Mouse (Mus musculus) heart, embryonic 10.5 days (tissue): Measurements from ENCODE around the gene Psmb2. TPM values are rescaled to one million over a fixed set of nuclear protein-coding genes. Genes with fewer than 3 reads are reported as not detected.
A peak's percentile ranks its signal among the peaks of the same experiment; 100 is the strongest.

Experiments used
- DNase-seq: peaks from one replicate; pipeline ENCODE4 v3.0.0-alpha.2; 2017; ENCODE audit warnings: low spot score
- H3K27ac ChIP-seq: fragments of 300-500 bp; sonication (generic); 2 replicates; pipeline ENCODE4 v1.5.1; 2016; ENCODE audit warnings: mild to moderate bottlenecking
- H3K27me3 ChIP-seq: fragments of 300-500 bp; sonication (generic); 2 replicates; pipeline ENCODE4 v1.6.1; 2016; ENCODE audit warnings: mild to moderate bottlenecking; ENCODE audit not compliant: poor library complexity, insufficient read depth, severe bottlenecking
- H3K36me3 ChIP-seq: fragments of 300-500 bp; sonication (generic); 2 replicates; pipeline ENCODE4 v1.6.1; 2016; ENCODE audit warnings: mild to moderate bottlenecking, moderate library complexity
- H3K4me1 ChIP-seq: fragments of 300-500 bp; sonication (generic); 2 replicates; pipeline ENCODE4 v1.6.1; 2016; ENCODE audit warnings: mild to moderate bottlenecking
- H3K4me3 ChIP-seq: fragments of 300-500 bp; sonication (generic); 2 replicates; pipeline ENCODE4 v1.5.1; 2016; ENCODE audit warnings: mild to moderate bottlenecking, moderate library complexity
- H3K9me3 ChIP-seq: fragments of 300-500 bp; sonication (generic); 2 replicates; pipeline ENCODE4 v1.6.1; 2016; ENCODE audit warnings: mild to moderate bottlenecking, moderate library complexity
- WGBS: fragments of 180-500 bp; shearing (Covaris S2); methylation state at CpG from one replicate; pipeline ENCODE4 v1.1.7; 2016; 5-methylcytosine and 5-hydroxymethylcytosine counted together
- polyA plus RNA-seq: library from polyadenylated mRNA; unstranded; fragments of >200 nt; fragmentation: Nextera tagmentation; extraction: Ambion mirVana; gene quantifications from 2 replicates; pipeline ENCODE4 v1.2.1, GENCODE M21; 2016

Gene Psmb2
- polyA plus RNA-seq, 1 experiment from 2014 or later = 538 TPM

- Histone ChIP-seq H3K27me3 (no peaks in the 10 kb centered on the region), H3K4me3 (no peak overlapping the region), H3K4me1 (no peaks in the 10 kb centered on the region), H3K36me3 (no peaks in the 10 kb centered on the region), H3K27ac (no peak overlapping the region), H3K9me3 (no peaks in the 10 kb centered on the region)
- no peak for DNase-seq
- WGBS = 74% methylated on average over 7 of the region's 7 CpGs
These were observed 16.2 kb upstream of the Psmb2 start for GRCm38 (mm10) chr4:126661249-126661648.

- Histone ChIP-seq H3K9me3 (no peaks in the 10 kb centered on the region), H3K4me3 (no peak overlapping the region), H3K27me3 (no peaks in the 10 kb centered on the region), H3K27ac (no peak overlapping the region), H3K4me1 (no peaks in the 10 kb centered on the region), H3K36me3 (no peaks in the 10 kb centered on the region)
- no peak for DNase-seq
- WGBS = 86% methylated on average over 2 of the region's 2 CpGs
These were observed 10.4 kb upstream of the Psmb2 start for GRCm38 (mm10) chr4:126667075-126667474.

- H3K27ac ChIP-seq = no peak overlapping the region
- peaks cover 3% of the 10 kb centered on the region; the same call in 1 of the 2 replicates for H3K4me1 ChIP-seq
- no peaks in the 10 kb centered on the region for H3K27me3 ChIP-seq
- H3K36me3 ChIP-seq = peaks cover 34% of the 10 kb centered on the region
- WGBS = 68% methylated on average over 5 of the region's 5 CpGs
- DNase-seq = no peak
- no peaks in the 10 kb centered on the region for H3K9me3 ChIP-seq
- no peak overlapping the region for H3K4me3 ChIP-seq
These were observed 4.9 kb downstream of the Psmb2 start for GRCm38 (mm10) chr4:126682298-126682697.

- no peak for DNase-seq
- Histone ChIP-seq H3K36me3 (peaks cover 42% of the 10 kb centered on the region), H3K4me1 (peaks cover 3% of the 10 kb centered on the region; the same call in 1 of the 2 replicates), H3K27me3 (no peaks in the 10 kb centered on the region), H3K27ac (no peak overlapping the region), H3K9me3 (no peaks in the 10 kb centered on the region), H3K4me3 (no peak overlapping the region)
- WGBS = 86% methylated on average over 3 of the region's 3 CpGs
These were observed 5.7 kb downstream of the Psmb2 start for GRCm38 (mm10) chr4:126683084-126683483.

- no peaks in the 10 kb centered on the region for H3K27me3 ChIP-seq
- H3K36me3 ChIP-seq = peaks cover 65% of the 10 kb centered on the region
- H3K9me3 ChIP-seq = no peaks in the 10 kb centered on the region
- H3K27ac ChIP-seq = no peak overlapping the region
- DNase-seq = no peak
- 90% methylated on average over 2 of the region's 2 CpGs for WGBS
- no peak overlapping the region for H3K4me3 ChIP-seq
- H3K4me1 ChIP-seq = no peaks in the 10 kb centered on the region
These were observed 12.0 kb downstream of the Psmb2 start for GRCm38 (mm10) chr4:126689457-126689856.

- no peak for DNase-seq
- Histone ChIP-seq H3K27ac (no peak overlapping the region), H3K4me3 (no peak overlapping the region), H3K4me1 (no peaks in the 10 kb centered on the region), H3K36me3 (peaks cover 43% of the 10 kb centered on the region), H3K27me3 (no peaks in the 10 kb centered on the region), H3K9me3 (no peaks in the 10 kb centered on the region)
- WGBS = 90% methylated on average over 5 of the region's 5 CpGs
These were observed 15.6 kb downstream of the Psmb2 start for GRCm38 (mm10) chr4:126693021-126693420.

- Histone ChIP-seq H3K9me3 (no peaks in the 10 kb centered on the region), H3K4me3 (no peak overlapping the region), H3K4me1 (no peaks in the 10 kb centered on the region), H3K27me3 (no peaks in the 10 kb centered on the region), H3K27ac (no peak overlapping the region), H3K36me3 (peaks cover 47% of the 10 kb centered on the region)
- 88% methylated on average over 4 of the region's 4 CpGs for WGBS
- DNase-seq = no peak
These were observed 19.5 kb downstream of the Psmb2 start for GRCm38 (mm10) chr4:126696908-126697307.

- 75% methylated on average over 12 of the region's 12 CpGs for WGBS
- Histone ChIP-seq H3K36me3 (peaks cover 72% of the 10 kb centered on the region), H3K4me3 (no peak overlapping the region), H3K27ac (no peak overlapping the region), H3K27me3 (no peaks in the 10 kb centered on the region), H3K4me1 (no peaks in the 10 kb centered on the region), H3K9me3 (no peaks in the 10 kb centered on the region)
- DNase-seq = no peak
These were observed 29.4 kb downstream of the Psmb2 start for GRCm38 (mm10) chr4:126706630-126707438.

GRCm38 (mm10) chr4:126707439-126707826, 30.0 kb downstream of the Psmb2 start:
- H3K27me3 ChIP-seq = no peaks in the 10 kb centered on the region
- H3K4me1 ChIP-seq = no peaks in the 10 kb centered on the region
- no peak overlapping the region for H3K4me3 ChIP-seq
- H3K36me3 ChIP-seq = peaks cover 72% of the 10 kb centered on the region
- no peak for DNase-seq
- no peaks in the 10 kb centered on the region for H3K9me3 ChIP-seq
- WGBS = 87% methylated on average over 5 of the region's 5 CpGs
- no peak overlapping the region for H3K27ac ChIP-seq

GRCm38 (mm10) chr4:126732111-126732510, 54.7 kb downstream of the Psmb2 start:
- no peaks in the 10 kb centered on the region for H3K36me3 ChIP-seq
- peak overlapping the region; percentile 36 for H3K4me3 ChIP-seq
- H3K4me1 ChIP-seq = peaks cover 28% of the 10 kb centered on the region
- H3K27me3 ChIP-seq = peaks cover 83% of the 10 kb centered on the region
- DNase-seq = no peak
- WGBS = 3% methylated on average over 18 of the region's 18 CpGs
- no peak overlapping the region for H3K27ac ChIP-seq
- no peaks in the 10 kb centered on the region for H3K9me3 ChIP-seq

GRCm38 (mm10) chr4:126732531-126733380, 55.3 kb downstream of the Psmb2 start:
- peaks cover 28% of the 10 kb centered on the region for H3K4me1 ChIP-seq
- WGBS = 11% methylated on average over 26 of the region's 26 CpGs
- no peaks in the 10 kb centered on the region for H3K9me3 ChIP-seq
- no peaks in the 10 kb centered on the region for H3K36me3 ChIP-seq
- H3K4me3 ChIP-seq = peak overlapping the region; percentile 36
- H3K27me3 ChIP-seq = peaks cover 89% of the 10 kb centered on the region
- DNase-seq = no peak
- no peak overlapping the region for H3K27ac ChIP-seq

GRCm38 (mm10) chr4:126734001-126734603, 56.7 kb downstream of the Psmb2 start:
- H3K4me1 ChIP-seq = peaks cover 28% of the 10 kb centered on the region
- no peaks in the 10 kb centered on the region for H3K36me3 ChIP-seq
- no peaks in the 10 kb centered on the region for H3K9me3 ChIP-seq
- WGBS = 2% methylated on average over 16 of the region's 16 CpGs
- H3K27me3 ChIP-seq = peaks cover 100% of the 10 kb centered on the region
- H3K4me3 ChIP-seq = no peak overlapping the region
- H3K27ac ChIP-seq = no peak overlapping the region
- no peak for DNase-seq
